Mouse (Mus musculus) lung, postnatal 0 days (tissue): ENCODE data around the gene Gzmd. TPM values are rescaled to one million over a fixed set of nuclear protein-coding genes. Genes with fewer than 3 reads are reported as not detected.
"Not testable (repeated sequence)": the region's sequence is repeated elsewhere in the genome, so short reads cannot be mapped to it uniquely, and the experiment has no call there.

Source experiments
- ATAC-seq: fragments of 200-750 bp; cut with Nextera tagmentation; 2 replicates; pipeline ENCODE4 v1.8.0; 2017; ENCODE audit warnings: moderate library complexity
- DNase-seq: peaks from one replicate; pipeline ENCODE4 v3.0.0-alpha.2; 2016; ENCODE audit warnings: low spot score
- H3K27ac ChIP-seq: fragments of 300-500 bp; sonication (generic); 2 replicates; pipeline ENCODE4 v1.5.1; 2014; ENCODE audit warnings: antibody characterized with exemption, mild to moderate bottlenecking, low read length, mixed read lengths
- H3K27me3 ChIP-seq: fragments of 300-500 bp; sonication (generic); replicated peaks from 2 replicates; pipeline ENCODE4 v1.6.1; 2014; ENCODE audit warnings: low read length, mixed read lengths; ENCODE audit not compliant: insufficient read depth
- H3K36me3 ChIP-seq: fragments of 300-500 bp; sonication (generic); 2 replicates; pipeline ENCODE4 v1.6.1; 2014; ENCODE audit warnings: low read length, mixed read lengths; ENCODE audit not compliant: insufficient read depth
- H3K4me1 ChIP-seq: fragments of 300-500 bp; sonication (generic); 2 replicates; pipeline ENCODE4 v1.6.1; 2014; ENCODE audit warnings: antibody characterized with exemption, low read depth, low read length, mixed read lengths; ENCODE audit not compliant: insufficient read depth
- H3K4me2 ChIP-seq: fragments of 300-500 bp; sonication (generic); replicated peaks from 2 replicates; pipeline ENCODE4 v1.6.1; 2014; ENCODE audit warnings: low read depth, mild to moderate bottlenecking, low read length, moderate library complexity, mixed read lengths
- H3K4me3 ChIP-seq: fragments of 300-500 bp; sonication (generic); 2 replicates; pipeline ENCODE4 v1.5.1; 2014; ENCODE audit warnings: low read depth, low read length
- H3K9ac ChIP-seq: fragments of 300-500 bp; sonication (generic); replicated peaks from 2 replicates; pipeline ENCODE4 v1.6.1; 2014; ENCODE audit warnings: low read depth, mild to moderate bottlenecking
- H3K9me3 ChIP-seq: fragments of 300-500 bp; sonication (generic); 2 replicates; pipeline ENCODE4 v1.6.1; 2016; ENCODE audit warnings: low read length, mixed read lengths
- CTCF ChIP-seq: IDR thresholded peaks from 2 replicates; pipeline ENCODE4 v1.5.1; 2016; ENCODE audit warnings: antibody characterized with exemption, mild to moderate bottlenecking
- EP300 ChIP-seq: IDR thresholded peaks from 2 replicates; pipeline ENCODE4 v1.6.1; 2016; ENCODE audit warnings: antibody characterized with exemption, mild to moderate bottlenecking, control low read depth
- WGBS: fragments of 180-500 bp; shearing (Covaris S2); extraction: QIAGEN DNeasy Blood & Tissue Kit; methylation state at CpG from one replicate; pipeline ENCODE4 v1.1.7; 2014; 5-methylcytosine and 5-hydroxymethylcytosine counted together
- polyA plus RNA-seq: library from polyadenylated mRNA; unstranded; fragments of >200 nt; fragmentation: Nextera tagmentation; extraction: Ambion mirVana; gene quantifications from 2 replicates; pipeline ENCODE4 v1.2.1, GENCODE M21; 2015

Gzmd gene
- polyA plus RNA-seq, 1 experiment from 2014 or later, result not detected

DNA sequence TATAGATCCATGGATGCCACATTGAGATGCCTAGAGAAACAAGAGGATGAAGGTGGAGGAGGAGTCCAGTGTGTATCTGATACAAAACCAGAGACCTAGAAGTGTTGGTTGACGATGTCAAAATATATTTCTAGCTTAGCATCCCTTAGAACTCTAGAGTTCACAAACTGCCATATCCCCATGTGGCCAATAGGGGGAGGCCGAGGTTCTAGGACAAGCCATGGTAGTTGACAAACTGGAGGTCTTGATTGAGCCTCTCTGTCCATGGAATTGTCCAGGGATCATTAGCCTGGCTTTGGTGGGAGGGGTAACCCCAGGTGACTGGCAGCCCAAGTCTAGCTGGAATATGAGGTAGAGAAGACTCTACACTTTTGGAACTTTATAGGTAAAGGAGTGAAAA lies 22.9 kb upstream of the Gzmd start:
- H3K9ac ChIP-seq, result no peak overlapping the region
- no peaks in the 10 kb centered on the region for H3K27me3 ChIP-seq
- DNase-seq, result no peak
- H3K9me3 ChIP-seq, result no peaks in the 10 kb centered on the region
- no peak overlapping the region for H3K4me2 ChIP-seq
- H3K4me1 ChIP-seq, result no peaks in the 10 kb centered on the region
- TF ChIP-seq EP300, result no peak
- peak; percentile 40 for TF ChIP-seq CTCF
- no peak overlapping the region for H3K27ac ChIP-seq
- no peak for ATAC-seq
- 65% methylated on average over 2 of the region's 2 CpGs for WGBS
- no peak overlapping the region for H3K4me3 ChIP-seq
- H3K36me3 ChIP-seq, result no peaks in the 10 kb centered on the region

DNA sequence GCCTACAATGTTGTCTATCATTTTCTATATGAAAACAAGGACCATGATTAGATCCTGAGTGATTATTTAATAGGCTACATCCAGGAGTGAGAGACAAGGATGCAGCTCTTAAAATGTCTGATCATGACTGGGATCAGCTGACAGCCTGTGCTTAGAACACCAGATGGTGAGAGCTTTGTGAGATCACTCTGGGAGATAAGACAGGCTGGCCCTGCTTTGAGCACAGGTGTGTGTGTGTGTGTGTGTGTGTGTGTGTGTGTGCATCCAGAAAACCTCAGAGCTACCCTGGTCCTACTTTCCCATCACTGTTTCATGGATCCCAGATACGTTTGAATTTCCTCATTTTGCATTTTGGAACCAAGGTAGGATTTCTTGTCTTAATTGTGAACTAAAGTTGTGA lies 1.3 kb upstream of the Gzmd start:
- WGBS, result 69% methylated on average over 1 of the region's 1 CpGs
- not testable (repeated sequence) for H3K27me3 ChIP-seq, H3K9me3 ChIP-seq, H3K4me3 ChIP-seq, DNase-seq, ATAC-seq, H3K4me1 ChIP-seq, H3K9ac ChIP-seq, H3K4me2 ChIP-seq, H3K27ac ChIP-seq, H3K36me3 ChIP-seq

DNA sequence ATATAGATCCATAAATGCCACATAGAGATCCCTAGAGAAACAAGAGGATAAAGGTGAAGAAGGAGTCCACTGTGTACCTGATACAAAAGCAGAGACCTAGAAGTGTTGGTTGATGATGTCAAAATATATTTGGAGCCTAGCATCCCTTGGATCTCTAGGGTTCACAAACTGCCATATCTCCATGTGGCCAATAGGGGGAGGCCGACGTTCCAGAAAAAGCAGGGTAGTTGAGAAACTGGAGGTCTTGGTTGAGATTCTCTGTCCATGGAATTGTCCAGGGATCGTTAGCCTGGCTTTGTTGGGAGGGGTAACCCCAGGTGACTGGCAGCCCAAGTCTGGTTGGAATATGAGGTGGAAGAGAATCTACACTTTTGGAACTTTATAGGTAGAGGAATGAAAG lies 4.1 kb downstream of the Gzmd start:
- no peak overlapping the region for H3K27ac ChIP-seq
- 45% methylated on average over 3 of the region's 3 CpGs for WGBS
- peak; percentile 33; the same call in 1 of the 2 replicates for TF ChIP-seq CTCF
- TF ChIP-seq EP300, result no peak
- ATAC-seq (no peak), DNase-seq (no peak)
- H3K4me1 ChIP-seq, result no peaks in the 10 kb centered on the region
- no peaks in the 10 kb centered on the region for H3K36me3 ChIP-seq
- H3K4me2 ChIP-seq, result no peak overlapping the region
- H3K9me3 ChIP-seq, result no peaks in the 10 kb centered on the region
- no peak overlapping the region for H3K4me3 ChIP-seq
- H3K27me3 ChIP-seq, result no peaks in the 10 kb centered on the region
- no peak overlapping the region for H3K9ac ChIP-seq

DNA sequence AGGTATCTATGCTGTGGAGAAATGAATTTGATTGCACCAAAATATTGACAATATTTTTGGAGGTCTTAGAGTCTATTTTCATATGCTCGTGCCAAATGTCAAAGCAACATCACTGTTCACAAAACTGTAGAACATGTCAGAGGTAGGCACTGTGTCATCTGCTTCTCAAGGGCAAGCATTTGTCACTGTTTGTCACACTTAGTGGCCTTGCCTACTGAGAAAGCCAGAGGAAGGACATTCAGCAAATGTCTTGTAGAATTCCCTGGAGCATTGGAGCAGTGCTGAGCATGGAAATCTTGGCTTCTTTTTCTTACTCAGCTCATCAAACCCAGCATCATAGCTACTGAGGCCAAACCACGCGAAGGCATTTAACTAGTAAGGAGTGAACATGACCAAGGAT lies 8.9 kb downstream of the Gzmd start:
- no peaks in the 10 kb centered on the region for H3K9me3 ChIP-seq
- H3K9ac ChIP-seq, result no peak overlapping the region
- H3K27ac ChIP-seq, result no peak overlapping the region
- no peaks in the 10 kb centered on the region for H3K36me3 ChIP-seq
- H3K27me3 ChIP-seq, result no peaks in the 10 kb centered on the region
- no peak for DNase-seq
- TF ChIP-seq CTCF, result no peak
- TF ChIP-seq EP300, result no peak
- no peaks in the 10 kb centered on the region for H3K4me1 ChIP-seq
- no peak for ATAC-seq
- WGBS, result 83% methylated on average over 3 of the region's 3 CpGs
- no peak overlapping the region for H3K4me3 ChIP-seq
- H3K4me2 ChIP-seq, result no peak overlapping the region

DNA sequence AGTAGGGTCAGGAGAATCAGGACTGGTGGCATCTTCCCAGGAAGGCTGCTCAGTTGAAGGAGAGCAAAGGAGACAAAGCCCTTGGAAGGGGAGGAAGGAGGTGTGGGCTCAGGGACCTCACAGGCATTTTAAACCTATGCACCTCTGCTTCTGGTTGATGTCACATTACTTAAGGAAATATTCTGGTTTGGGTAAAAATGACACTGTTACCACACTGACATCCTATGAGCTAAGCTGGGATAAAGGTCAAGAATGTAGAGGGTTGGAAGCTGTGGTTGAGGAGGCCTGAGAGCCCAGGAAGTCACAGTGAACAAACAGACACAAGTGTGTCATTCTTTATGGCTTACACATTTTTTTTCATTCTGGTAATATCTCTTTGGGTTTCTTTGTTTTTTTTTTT lies 11.9 kb downstream of the Gzmd start, which contains the start of gene Gzme:
Gzme (minus strand) TSS at position 101 of the 400 bp plus-strand sequence.
- Histone ChIP-seq H3K9me3 (no peaks in the 10 kb centered on the region), H3K36me3 (no peaks in the 10 kb centered on the region), H3K9ac (no peak within 1 kb of the TSS), H3K4me1 (no peaks in the 10 kb centered on the region), H3K4me3 (no peak within 1 kb of the TSS), H3K4me2 (no peak within 1 kb of the TSS), H3K27ac (no peak within 1 kb of the TSS), H3K27me3 (no peaks in the 10 kb centered on the region)
- TF ChIP-seq CTCF, result no peak
- no peak for TF ChIP-seq EP300
- DNase-seq (no peak), ATAC-seq (no peak)

DNA sequence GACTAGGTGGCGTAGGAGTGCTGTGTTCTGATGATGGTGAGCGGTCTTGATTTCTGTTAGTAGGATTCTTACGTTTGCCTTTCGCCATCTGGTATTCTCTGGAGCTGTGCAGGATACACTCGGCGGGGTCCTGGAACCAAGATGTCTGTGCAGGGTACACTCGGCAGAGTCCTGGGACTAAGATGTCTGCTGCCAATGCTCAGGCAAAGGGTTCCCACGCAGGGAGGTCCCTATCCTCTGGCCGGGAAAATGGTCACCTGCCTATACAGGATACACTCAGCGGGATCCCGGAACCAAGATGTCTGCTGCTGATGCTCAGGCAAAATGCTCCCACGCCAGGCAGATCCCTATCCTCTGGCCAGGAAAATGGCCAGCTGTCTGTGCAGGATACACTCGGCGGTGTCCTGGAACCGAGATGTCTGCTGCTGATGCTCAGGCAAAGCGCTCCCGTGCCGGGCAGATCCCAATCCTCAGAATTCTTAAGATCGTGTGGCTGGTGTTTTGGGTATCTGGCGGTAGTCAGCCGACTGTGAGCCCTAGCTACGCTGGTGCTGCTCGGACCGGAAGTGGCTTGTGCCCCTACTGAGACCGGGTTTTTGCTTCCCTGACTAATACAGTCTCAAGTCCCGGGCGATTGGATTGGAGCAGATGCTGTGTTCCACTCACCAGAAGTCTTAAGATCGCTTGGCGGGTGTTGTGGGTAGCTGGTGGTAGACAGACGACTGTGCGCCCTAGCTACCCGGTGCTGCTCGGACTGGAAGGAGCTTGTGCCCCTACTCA lies 16.7 kb downstream of the Gzmd start:
- not testable (repeated sequence) for ATAC-seq, H3K4me2 ChIP-seq
- 91% methylated on average over 33 of the region's 33 CpGs for whole genome bisulfite sequencing

More for the DNA sequence above, 16.7 kb downstream of the Gzmd start:
- not testable (repeated sequence) for H3K27me3 ChIP-seq, H3K36me3 ChIP-seq, H3K9ac ChIP-seq, DNase-seq, H3K4me1 ChIP-seq, H3K27ac ChIP-seq, H3K9me3 ChIP-seq, H3K4me3 ChIP-seq
